In the genomic region with DNA sequence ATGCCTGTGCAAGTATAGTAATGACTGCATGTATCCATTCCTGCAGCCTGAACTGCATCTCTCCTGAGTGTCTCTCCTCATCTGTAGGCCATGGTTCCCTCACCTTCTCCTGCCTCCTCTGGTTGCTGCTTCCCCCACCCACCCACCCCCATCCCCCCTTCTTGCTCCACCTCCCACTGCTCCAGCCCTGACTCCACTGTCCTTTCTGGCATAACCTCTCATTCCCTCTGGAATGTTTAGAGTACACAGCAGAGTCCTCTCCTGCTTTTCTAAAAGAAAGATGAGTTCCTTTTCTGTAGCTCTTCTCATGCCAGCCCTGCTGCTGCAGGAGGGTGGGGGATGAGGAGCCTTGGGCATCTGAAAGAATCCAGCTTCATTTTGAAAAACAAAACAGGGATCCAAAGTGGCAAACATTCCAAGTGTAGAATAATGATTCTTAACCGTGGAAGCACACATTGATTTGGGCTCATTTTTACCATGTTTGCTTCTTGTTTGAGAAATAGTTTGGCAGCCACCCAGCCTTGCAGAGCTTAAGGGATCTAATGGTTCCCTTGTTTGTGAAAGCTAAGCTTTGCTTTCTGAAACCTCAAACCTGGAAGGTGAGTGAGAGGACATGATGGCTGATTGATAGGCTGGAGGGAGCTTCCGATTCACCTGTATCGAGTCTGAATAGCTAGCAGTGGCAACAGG, we compare ENCODE assay signal across 9 mouse cellular contexts.
DNase-seq lines count a peak whose midpoint lies in the region; TF ChIP-seq lines count a peak whose summit lies in the region.
"Had no signal": no experiment of that assay in that cellular context is flagged by ENCODE, and none has a peak within 500 bp of the region (broad histone marks: within the 10 kb centered on the region; RNA-seq: fewer than 3 reads in every experiment).

No protein-coding gene starts in this region.

- no peak for TF ChIP-seq CTCF in brain, embryonic 14.5 days (IDR thresholded peaks at IDR 0.05; ENCODE audit: borderline replicate concordance, extremely low read depth, insufficient read depth, insufficient read length)

- no peak for TF ChIP-seq POLR2A in brain, embryonic 14.5 days (IDR thresholded peaks at IDR 0.05; ENCODE audit: borderline replicate concordance, extremely low read depth, insufficient read depth, insufficient read length, poor library complexity, severe bottlenecking)

- DNase-seq in kidney, postnatal 10 days = peak; percentile 28
- DNase-seq in kidney, postnatal 36 days = no peak
- DNase-seq in NIH3T3 (ENCODE audit: low read depth) = peak; percentile 75
- DNase-seq in brain, embryonic 14.5 days (ENCODE audit: low read depth) = peak; percentile 43
- DNase-seq in lung, postnatal 10 days = peak; percentile 50
- no peak for DNase-seq in cerebellum, postnatal 10 days
- DNase-seq in right cerebral cortex, postnatal 14 days = no peak
- DNase-seq: cerebellum, adult 2 months; thymus, postnatal 4 days had no signal

Comparison
In these comparisons a context has a peak if more than half of its experiments do, and no peak if none do; other contexts are left out.
1. DNase-seq: peak in kidney, postnatal 10 days (single experiment), NIH3T3 (single experiment), brain, embryonic 14.5 days (single experiment) and lung, postnatal 10 days (single experiment); none in kidney, postnatal 36 days (0 of 2), cerebellum, postnatal 10 days (0 of 2) and right cerebral cortex, postnatal 14 days (single experiment).